Mouse (Mus musculus) embryonic facial prominence, embryonic 15.5 days (tissue): ENCODE measurements around the gene Ass1. TPM values are rescaled to one million over a fixed set of nuclear protein-coding genes. Genes with fewer than 3 reads are reported as not detected.

ENCODE experiments used
- ATAC-seq: fragments of 200-750 bp; cut with Nextera tagmentation; 2 replicates; pipeline ENCODE4 v1.8.0; 2017; ENCODE audit warnings: low read depth, moderate TSS enrichment; ENCODE audit not compliant: insufficient number of reproducible peaks, low FRiP score, low TSS enrichment
- H3K27ac ChIP-seq: fragments of 300-500 bp; sonication (generic); replicated peaks from 2 replicates; pipeline ENCODE4 v1.5.1; 2015; ENCODE audit warnings: mild to moderate bottlenecking, inconsistent platforms
- H3K27me3 ChIP-seq: fragments of 300-500 bp; sonication (generic); 2 replicates; pipeline ENCODE4 v1.6.1; 2015; ENCODE audit warnings: inconsistent platforms
- H3K36me3 ChIP-seq: fragments of 300-500 bp; sonication (generic); 2 replicates; pipeline ENCODE4 v1.6.1; 2015; ENCODE audit warnings: mild to moderate bottlenecking, inconsistent platforms
- H3K4me1 ChIP-seq: fragments of 300-500 bp; sonication (generic); 2 replicates; pipeline ENCODE4 v1.6.1; 2015; ENCODE audit warnings: inconsistent platforms
- H3K4me2 ChIP-seq: fragments of 300-500 bp; sonication (generic); replicated peaks from 2 replicates; pipeline ENCODE4 v1.6.1; 2015; ENCODE audit warnings: mild to moderate bottlenecking, inconsistent platforms
- H3K4me3 ChIP-seq: fragments of 300-500 bp; sonication (generic); replicated peaks from 2 replicates; pipeline ENCODE4 v1.5.1; 2015; ENCODE audit warnings: mild to moderate bottlenecking, inconsistent platforms
- H3K9ac ChIP-seq: fragments of 300-500 bp; sonication (generic); 2 replicates; pipeline ENCODE4 v1.6.1; 2015; ENCODE audit warnings: inconsistent platforms
- H3K9me3 ChIP-seq: fragments of 300-500 bp; sonication (generic); replicated peaks from 2 replicates; pipeline ENCODE4 v1.6.1; 2016; ENCODE audit warnings: inconsistent platforms
- WGBS: fragments of 180-500 bp; shearing (Covaris S2); methylation state at CpG from one replicate; pipeline ENCODE4 v1.1.7; 2015; 5-methylcytosine and 5-hydroxymethylcytosine counted together
- polyA plus RNA-seq: library from polyadenylated mRNA; unstranded; fragments of >200 nt; fragmentation: Nextera tagmentation; extraction: Ambion mirVana; gene quantifications from 2 replicates; pipeline ENCODE4 v1.2.1, GENCODE M21; 2015

The Ass1 gene
- polyA plus RNA-seq, 1 experiment from 2014 or later = 38.1 TPM

DNA sequence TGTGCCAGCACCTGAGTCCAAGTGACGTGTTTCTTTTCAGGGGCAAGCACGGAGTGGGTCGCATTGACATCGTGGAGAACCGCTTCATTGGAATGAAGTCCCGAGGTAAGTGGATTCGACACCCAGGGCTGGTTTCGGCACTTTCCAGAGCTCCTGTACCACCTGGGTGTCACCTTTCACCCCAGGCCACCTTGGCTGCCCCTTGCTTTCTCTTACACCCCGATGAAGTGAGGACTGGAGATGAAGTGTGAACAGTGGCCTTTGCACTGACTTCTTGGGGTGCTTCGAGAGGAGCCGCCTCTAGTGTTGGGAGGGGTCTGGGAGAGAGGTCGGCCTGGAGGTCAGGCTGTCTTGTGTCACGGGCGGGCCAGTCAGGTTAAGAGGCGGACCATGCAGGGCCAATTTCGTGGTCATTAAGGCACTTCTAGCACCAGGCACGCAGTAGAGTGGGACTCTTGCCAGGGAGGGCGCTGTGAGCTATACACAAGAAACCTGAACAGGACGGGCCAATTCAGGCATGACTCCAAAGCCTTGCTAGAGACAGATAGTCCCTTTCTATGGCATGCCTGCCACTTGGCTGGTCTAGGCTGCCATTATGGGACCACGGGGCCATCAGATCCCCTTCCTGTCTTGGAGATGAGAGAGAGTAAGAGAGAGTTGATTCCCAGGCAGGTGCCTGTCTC is 31.6 kb downstream of the Ass1 start:
- no peak for ATAC-seq
- 55% methylated on average over 20 of the region's 20 CpGs for WGBS
- H3K4me3 ChIP-seq = no peak overlapping the region
- H3K36me3 ChIP-seq = no peaks in the 10 kb centered on the region
- H3K27ac ChIP-seq = no peak overlapping the region
- peaks cover 22% of the 10 kb centered on the region for H3K4me1 ChIP-seq
- H3K4me2 ChIP-seq = no peak overlapping the region
- no peaks in the 10 kb centered on the region for H3K9me3 ChIP-seq
- H3K27me3 ChIP-seq = peaks cover 8% of the 10 kb centered on the region
- H3K9ac ChIP-seq = no peak overlapping the region

DNA sequence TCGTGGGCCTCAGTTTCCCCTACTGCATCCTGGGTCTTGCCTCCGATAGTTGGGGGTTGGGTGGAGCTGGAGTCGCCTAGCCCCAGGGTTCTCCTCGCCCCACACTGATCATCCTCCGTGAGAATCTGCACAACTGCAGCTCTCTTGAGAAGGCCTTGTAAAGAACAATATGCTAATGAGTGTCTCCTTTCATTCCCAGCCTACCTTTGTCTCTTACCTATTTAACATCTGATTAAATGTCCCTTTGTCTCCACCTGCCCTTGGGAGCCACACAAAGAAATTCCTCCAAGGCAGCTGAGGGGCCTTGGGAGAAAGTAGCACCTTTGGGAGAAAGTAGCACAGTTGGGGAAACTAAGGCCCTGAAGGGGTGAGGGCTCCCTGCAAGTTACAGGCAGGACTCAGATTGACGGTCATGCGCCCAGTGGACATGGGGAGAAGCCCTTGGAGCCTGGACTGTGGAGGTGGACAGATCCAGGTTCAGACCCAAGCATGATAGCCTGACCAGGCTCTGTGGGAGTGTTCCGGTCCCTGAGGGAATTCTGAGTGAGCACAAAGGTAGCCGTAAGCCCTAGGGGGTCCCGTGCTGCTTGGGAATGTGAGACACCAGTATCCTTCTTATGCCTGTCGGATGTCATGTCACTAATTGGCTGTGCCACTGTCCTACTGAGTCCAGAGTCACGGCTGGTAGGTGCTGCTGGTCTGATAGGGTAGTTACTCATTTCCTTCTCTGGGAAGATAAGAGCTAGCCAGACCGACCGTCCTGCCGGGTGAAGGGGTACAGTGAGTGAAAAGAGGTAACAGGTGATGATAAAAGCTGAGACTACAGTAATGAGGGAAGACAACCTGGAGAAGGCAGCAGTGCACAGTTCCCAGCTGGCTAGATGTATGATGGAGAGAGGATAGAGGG is 32.9 kb downstream of the Ass1 start:
- Histone ChIP-seq H3K4me2 (no peak overlapping the region), H3K9ac (no peak overlapping the region), H3K4me1 (peaks cover 19% of the 10 kb centered on the region), H3K27me3 (peaks cover 8% of the 10 kb centered on the region; the same call in 1 of the 2 replicates), H3K36me3 (no peaks in the 10 kb centered on the region), H3K4me3 (no peak overlapping the region), H3K27ac (no peak overlapping the region), H3K9me3 (no peaks in the 10 kb centered on the region)
- 49% methylated on average over 15 of the region's 15 CpGs for WGBS
- no peak for ATAC-seq

DNA sequence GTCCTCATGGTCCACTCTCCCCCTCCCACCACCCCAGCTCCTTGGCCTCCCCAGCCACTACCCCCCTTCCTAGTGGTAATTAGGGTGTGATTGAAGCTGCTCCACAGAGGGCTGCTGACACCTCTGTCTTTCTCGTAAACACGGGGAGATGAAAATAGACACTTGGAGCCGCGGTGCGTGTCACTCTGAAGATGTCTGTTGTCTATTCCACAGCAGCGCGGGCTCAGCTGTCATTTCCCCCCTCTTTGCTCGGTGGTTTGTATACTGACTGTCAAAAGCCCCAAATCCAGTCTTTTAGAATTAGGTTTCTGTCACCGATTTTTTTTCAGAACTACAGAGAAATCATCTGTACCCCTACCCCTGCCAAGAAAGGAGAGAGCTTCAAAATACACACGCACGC is 35.5 kb downstream of the Ass1 start:
- Histone ChIP-seq H3K27ac (no peak overlapping the region), H3K4me1 (peaks cover 2% of the 10 kb centered on the region; the same call in 1 of the 2 replicates), H3K9ac (no peak overlapping the region), H3K36me3 (no peaks in the 10 kb centered on the region), H3K9me3 (no peaks in the 10 kb centered on the region), H3K4me3 (no peak overlapping the region), H3K4me2 (no peak overlapping the region), H3K27me3 (no peaks in the 10 kb centered on the region)
- WGBS = 45% methylated on average over 11 of the region's 11 CpGs
- ATAC-seq = no peak

DNA sequence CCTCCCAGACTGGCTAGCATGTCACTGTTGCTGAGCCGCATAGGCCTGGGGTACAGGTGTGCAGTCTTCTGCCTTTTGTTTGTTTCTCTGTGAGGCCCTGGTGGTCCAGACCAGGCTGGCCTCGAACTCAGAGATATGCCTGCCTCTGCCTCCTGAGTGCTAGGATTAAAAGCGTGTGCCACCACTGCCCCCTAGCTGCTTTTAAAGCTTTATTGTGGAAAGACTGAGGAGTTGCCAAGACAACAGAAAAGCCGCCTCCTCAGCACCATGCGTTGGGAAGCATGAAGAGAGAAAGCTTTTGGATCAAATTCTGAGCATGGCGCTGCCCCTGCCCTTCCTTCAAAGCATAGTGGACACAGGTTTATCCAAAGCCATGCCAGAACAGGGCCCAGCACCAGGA is 38.8 kb downstream of the Ass1 start:
- Histone ChIP-seq H3K4me3 (no peak overlapping the region), H3K27ac (no peak overlapping the region), H3K9me3 (no peaks in the 10 kb centered on the region), H3K27me3 (no peaks in the 10 kb centered on the region), H3K9ac (no peak overlapping the region), H3K4me2 (no peak overlapping the region), H3K36me3 (no peaks in the 10 kb centered on the region), H3K4me1 (0 out of 2 replicates have a peak, but pooled peaks cover 11% of the 10 kb centered on the region)
- whole genome bisulfite sequencing = 93% methylated on average over 6 of the region's 6 CpGs
- ATAC-seq = no peak

DNA sequence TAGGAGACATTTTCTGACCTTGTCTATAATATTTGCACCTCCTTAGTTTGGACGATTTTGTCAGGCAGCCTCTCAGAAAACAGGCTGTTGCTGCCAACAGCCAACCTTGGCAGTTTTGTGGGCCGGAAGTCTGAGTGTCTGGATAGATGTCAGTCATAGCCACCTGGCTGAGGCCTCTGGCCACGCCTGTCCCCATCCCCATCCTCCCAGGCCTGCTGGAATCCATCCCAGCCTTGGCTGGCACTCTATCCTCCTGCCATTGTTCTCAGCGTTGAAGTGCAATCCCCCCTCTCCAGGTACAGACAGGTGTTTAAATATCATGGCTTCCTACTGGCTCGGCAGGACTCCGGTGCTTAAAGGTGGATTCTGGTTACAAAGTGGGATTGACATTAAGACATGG is 41.3 kb downstream of the Ass1 start:
- 56% methylated on average over 6 of the region's 6 CpGs for WGBS
- Histone ChIP-seq H3K27ac (no peak overlapping the region; the same call in 1 of the 2 replicates), H3K4me3 (no peak overlapping the region), H3K4me2 (no peak overlapping the region), H3K4me1 (0 out of 2 replicates have a peak, but pooled peaks cover 11% of the 10 kb centered on the region), H3K9me3 (no peaks in the 10 kb centered on the region; the same call in 1 of the 2 replicates), H3K9ac (no peak overlapping the region), H3K36me3 (peaks cover 7% of the 10 kb centered on the region; the same call in 1 of the 2 replicates), H3K27me3 (no peaks in the 10 kb centered on the region)
- ATAC-seq = no peak

DNA sequence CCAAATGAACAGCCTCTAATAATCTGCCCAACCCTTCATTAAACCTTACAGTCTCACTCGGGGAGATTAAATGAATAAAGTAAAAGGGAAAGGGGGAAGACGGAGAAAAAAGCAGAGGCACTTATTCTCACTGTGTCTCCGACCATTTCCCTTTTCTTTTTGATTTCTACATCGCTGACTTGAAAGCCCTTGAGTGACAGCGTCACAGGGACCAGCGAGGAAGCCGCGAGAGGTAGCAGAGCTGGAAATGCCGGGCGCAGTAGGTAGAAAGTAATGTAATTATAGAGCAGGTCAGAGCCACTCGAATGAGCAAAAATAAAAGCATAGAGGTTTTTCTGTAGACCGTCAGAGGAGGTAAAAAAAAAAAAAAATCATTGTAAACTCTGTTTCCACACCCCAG is 46.5 kb downstream of the Ass1 start:
- peaks cover 7% of the 10 kb centered on the region; the same call in 1 of the 2 replicates for H3K36me3 ChIP-seq
- 48% methylated on average over 12 of the region's 12 CpGs for WGBS
- no peak for ATAC-seq
- no peaks in the 10 kb centered on the region; the same call in 1 of the 2 replicates for H3K9me3 ChIP-seq
- H3K27me3 ChIP-seq = no peaks in the 10 kb centered on the region
- no peak overlapping the region for H3K4me3 ChIP-seq
- no peak overlapping the region for H3K9ac ChIP-seq
- 0 out of 2 replicates have a peak, but pooled peaks cover 8% of the 10 kb centered on the region for H3K4me1 ChIP-seq
- H3K4me2 ChIP-seq = no peak overlapping the region
- H3K27ac ChIP-seq = no peak overlapping the region

DNA sequence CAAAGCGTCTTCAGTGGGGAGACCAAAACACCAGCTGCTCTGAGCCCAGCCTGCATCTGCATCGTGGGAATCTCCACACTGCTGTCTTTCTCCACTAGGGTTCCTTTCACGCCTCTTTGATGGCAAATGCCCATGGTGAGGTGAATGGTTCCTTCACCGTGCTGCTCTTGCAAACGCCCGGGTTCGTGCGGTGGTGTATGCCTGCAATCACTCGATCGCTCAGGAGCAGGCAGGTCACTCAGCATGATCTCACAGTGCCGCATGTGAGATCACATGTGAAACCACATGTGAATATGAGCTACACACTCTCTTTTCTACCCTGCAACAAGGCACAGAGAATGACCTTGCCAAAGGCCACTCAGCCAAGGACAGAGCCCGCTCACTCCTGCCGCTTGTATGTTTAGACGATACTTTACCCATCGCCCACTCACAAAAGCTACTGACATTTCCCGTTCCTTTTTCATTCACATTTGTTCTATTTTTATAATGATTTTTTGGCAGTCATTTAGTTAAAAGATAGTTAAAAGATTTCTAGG is 51.9 kb downstream of the Ass1 start:
- ATAC-seq = no peak
- H3K4me2 ChIP-seq = no peak overlapping the region
- 0 out of 2 replicates have a peak, but pooled peaks cover 3% of the 10 kb centered on the region for H3K27me3 ChIP-seq
- H3K4me1 ChIP-seq = no peaks in the 10 kb centered on the region
- no peaks in the 10 kb centered on the region for H3K9me3 ChIP-seq
- no peak overlapping the region for H3K27ac ChIP-seq
- WGBS = 79% methylated on average over 16 of the region's 16 CpGs
- H3K36me3 ChIP-seq = no peaks in the 10 kb centered on the region
- no peak overlapping the region for H3K4me3 ChIP-seq
- H3K9ac ChIP-seq = no peak overlapping the region

DNA sequence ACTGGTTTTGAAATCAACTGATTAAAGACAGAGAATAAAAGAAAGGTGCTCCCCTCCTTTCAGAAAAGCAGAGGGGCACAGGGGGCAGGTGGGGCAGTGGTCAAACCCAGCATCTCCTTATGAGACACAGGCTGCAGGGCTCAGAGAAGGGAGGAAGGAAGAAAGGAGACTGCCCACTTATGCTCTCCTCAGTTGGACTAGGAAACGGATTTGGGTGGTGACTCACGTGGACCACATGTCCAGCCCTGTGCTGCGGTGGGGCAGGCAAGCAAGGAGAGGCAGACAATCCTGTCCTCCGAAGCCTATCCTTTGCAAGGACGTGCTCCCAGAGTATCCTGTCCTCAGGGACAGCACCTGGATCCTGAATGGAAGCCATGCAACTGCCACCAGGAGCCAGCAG is 54.6 kb downstream of the Ass1 start:
- no peak for ATAC-seq
- 0 out of 2 replicates have a peak, but pooled peaks cover 3% of the 10 kb centered on the region for H3K27me3 ChIP-seq
- 64% methylated on average over 5 of the region's 5 CpGs for WGBS
- no peaks in the 10 kb centered on the region for H3K9me3 ChIP-seq
- no peaks in the 10 kb centered on the region for H3K36me3 ChIP-seq
- no peaks in the 10 kb centered on the region for H3K4me1 ChIP-seq
- H3K9ac ChIP-seq = no peak overlapping the region
- H3K27ac ChIP-seq = no peak overlapping the region
- no peak overlapping the region for H3K4me3 ChIP-seq
- no peak overlapping the region for H3K4me2 ChIP-seq

DNA sequence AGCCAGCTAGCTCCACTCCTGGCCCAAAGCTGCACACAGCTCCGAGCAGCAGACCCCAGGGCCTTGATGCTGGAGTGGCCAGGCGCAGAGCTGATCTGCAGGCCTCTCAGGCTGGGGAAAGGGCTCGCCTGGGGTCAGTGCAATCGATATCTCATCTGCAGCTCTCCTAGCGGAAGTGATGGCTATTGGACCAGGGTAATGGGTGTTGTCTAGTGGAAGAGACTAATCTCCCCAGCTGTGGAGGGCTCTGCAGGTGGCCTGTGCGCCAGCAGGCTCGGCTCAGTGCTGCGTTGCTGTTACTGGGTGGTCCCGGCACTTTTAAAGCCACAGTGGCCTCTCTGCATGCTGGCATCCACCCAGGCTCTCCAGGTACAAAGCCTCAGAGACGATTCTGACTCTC is 55.8 kb downstream of the Ass1 start:
- Histone ChIP-seq H3K36me3 (no peaks in the 10 kb centered on the region), H3K9me3 (no peaks in the 10 kb centered on the region), H3K27me3 (0 out of 2 replicates have a peak, but pooled peaks cover 3% of the 10 kb centered on the region), H3K4me2 (no peak overlapping the region), H3K9ac (no peak overlapping the region), H3K4me1 (no peaks in the 10 kb centered on the region), H3K27ac (no peak overlapping the region), H3K4me3 (no peak overlapping the region)
- WGBS = 26% methylated on average over 10 of the region's 10 CpGs
- ATAC-seq = no peak

DNA sequence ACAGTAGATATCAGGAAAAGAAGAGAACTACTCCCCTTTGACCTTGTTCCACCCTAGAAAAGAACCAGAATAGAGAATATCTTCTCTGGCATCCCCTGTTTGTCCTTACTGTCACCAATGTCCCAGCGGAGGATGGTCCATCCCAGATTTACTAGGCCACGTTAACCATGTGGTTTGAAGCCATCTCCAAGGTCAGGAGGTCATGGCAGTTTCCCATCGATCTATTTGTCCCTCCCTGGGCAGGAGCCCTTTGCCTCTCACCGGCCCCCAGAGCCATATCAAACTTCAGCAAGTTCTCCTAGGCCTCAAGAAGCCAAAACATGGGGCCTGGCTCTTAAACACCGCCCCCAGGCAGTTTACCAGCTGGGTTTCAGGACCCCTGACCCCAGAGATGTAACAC is 60.2 kb downstream of the Ass1 start:
- 37% methylated on average over 5 of the region's 5 CpGs for WGBS
- Histone ChIP-seq H3K27me3 (no peaks in the 10 kb centered on the region), H3K9ac (no peak overlapping the region), H3K36me3 (no peaks in the 10 kb centered on the region), H3K9me3 (no peaks in the 10 kb centered on the region), H3K4me3 (no peak overlapping the region), H3K4me1 (no peaks in the 10 kb centered on the region), H3K27ac (no peak overlapping the region), H3K4me2 (no peak overlapping the region)
- no peak for ATAC-seq

DNA sequence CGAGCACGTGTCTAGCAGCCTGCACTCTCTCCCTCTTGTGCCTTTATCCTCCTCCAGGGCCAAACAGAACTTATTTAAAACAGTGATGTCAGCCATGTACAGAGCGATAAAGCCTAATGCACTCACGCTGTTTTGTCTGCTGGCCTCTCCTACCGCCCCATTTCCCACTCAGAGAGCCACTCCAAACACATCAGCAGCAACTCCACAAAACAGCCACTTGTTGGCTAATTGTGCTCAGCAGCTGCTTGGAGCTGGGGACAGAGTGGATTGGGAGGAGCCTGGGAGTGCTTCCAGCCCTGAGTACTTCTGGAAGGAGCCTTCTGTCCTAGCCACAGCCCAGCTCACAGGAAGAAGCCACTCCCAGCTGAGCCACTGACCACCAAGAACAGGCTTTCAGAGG is 67.0 kb downstream of the Ass1 start:
- Histone ChIP-seq H3K36me3 (no peaks in the 10 kb centered on the region), H3K4me2 (no peak overlapping the region), H3K27ac (no peak overlapping the region), H3K4me1 (no peaks in the 10 kb centered on the region), H3K4me3 (no peak overlapping the region), H3K9ac (no peak overlapping the region), H3K27me3 (no peaks in the 10 kb centered on the region), H3K9me3 (no peaks in the 10 kb centered on the region)
- WGBS = 63% methylated on average over 5 of the region's 5 CpGs
- ATAC-seq = no peak; the same call in 1 of the 2 replicates
